Mouse (Mus musculus) CH12.LX (cell line): ENCODE measurements around the gene Psmd12. TPM values are rescaled to one million over a fixed set of nuclear protein-coding genes. Genes with fewer than 3 reads are reported as not detected.

Source experiments
- DNase-seq: peaks from one replicate; pipeline ENCODE4 v3.0.0-alpha.2; 2013; ENCODE audit errors: extremely low read depth
- H3K27ac ChIP-seq: 2 replicates; pipeline ENCODE4 v1.5.1; 2012; ENCODE audit warnings: low read depth, mild to moderate bottlenecking, control low read depth, moderate library complexity; ENCODE audit not compliant: insufficient read depth
- H3K27me3 ChIP-seq: replicated peaks from 2 replicates; pipeline ENCODE3; 2012; ENCODE audit warnings: inconsistent platforms
- H3K36me3 ChIP-seq, 2 experiments: replicated peaks in 1 of 2; 2 replicates each; pipeline versions ENCODE3 to v1.6.1; 2012; ENCODE audit warnings: inconsistent platforms in 1 of 2, low read length in 1 of 2, mild to moderate bottlenecking in 1 of 2, mixed read lengths in 1 of 2, moderate library complexity in 1 of 2; ENCODE audit not compliant: control insufficient read depth in 1 of 2, insufficient read depth in 1 of 2
- H3K4me1 ChIP-seq, 2 experiments: 2 replicates each; pipeline ENCODE4 v1.6.1; 2012; ENCODE audit warnings: inconsistent platforms in 1 of 2, moderate library complexity in 1 of 2; ENCODE audit not compliant: insufficient read depth in 2 of 2, control insufficient read depth in 1 of 2
- H3K4me2 ChIP-seq: 2 replicates; pipeline ENCODE4 v1.6.1; 2012; ENCODE audit warnings: low read depth, mild to moderate bottlenecking, control low read depth; ENCODE audit not compliant: poor library complexity, insufficient read depth, severe bottlenecking
- H3K4me3 ChIP-seq, 3 experiments: fragments of 150-350 bp in 1 of 3; sonication (generic) in 1 of 3; replicated peaks in 1 of 3; 2 replicates each; pipeline versions ENCODE3 to v1.5.1; 2011 to 2012; ENCODE audit warnings: low read depth in 2 of 3, low read length in 2 of 3, mild to moderate bottlenecking in 2 of 3, moderate library complexity in 2 of 3, control low read depth in 1 of 3, improper control_type of control experiment in 1 of 3, inconsistent platforms in 1 of 3, mixed read lengths in 1 of 3; ENCODE audit not compliant: poor library complexity in 1 of 3
- H3K79me2 ChIP-seq: replicated peaks from 2 replicates; pipeline ENCODE4 v1.6.1; 2012; ENCODE audit warnings: mild to moderate bottlenecking, moderate library complexity; ENCODE audit not compliant: control insufficient read depth, poor library complexity, insufficient read depth, severe bottlenecking; ENCODE audit errors: extremely low read depth
- H3K9ac ChIP-seq: 2 replicates; pipeline ENCODE4 v1.6.1; 2012; ENCODE audit warnings: low read depth, mild to moderate bottlenecking, control low read depth, moderate library complexity; ENCODE audit not compliant: insufficient read depth
- H3K9me3 ChIP-seq: replicated peaks from 2 replicates; pipeline ENCODE3; 2012; ENCODE audit warnings: low read length, inconsistent platforms, mixed read lengths
- CHD1 ChIP-seq: IDR thresholded peaks from 2 replicates; pipeline ENCODE4 v1.6.1; 2012; ENCODE audit warnings: low read depth, low read length, improper control_type of control experiment, inconsistent platforms
- CTCF ChIP-seq, 2 experiments: IDR thresholded peaks in 1 of 2; conservative IDR thresholded peaks in 1 of 2; 2 replicates each; pipeline ENCODE4 v1.5.1; 2011 to 2012; ENCODE audit warnings: low read depth in 2 of 2, low read length in 2 of 2, improper control_type of control experiment in 1 of 2, inconsistent platforms in 1 of 2, mild to moderate bottlenecking in 1 of 2, moderate library complexity in 1 of 2
- E2F4 ChIP-seq: IDR thresholded peaks from 2 replicates; pipeline ENCODE4 v1.6.1; 2011; ENCODE audit warnings: low read depth, low read length, improper control_type of control experiment; ENCODE audit not compliant: insufficient replicate concordance
- ELF1 ChIP-seq: IDR thresholded peaks from 2 replicates; pipeline ENCODE4 v1.6.1; 2014; ENCODE audit warnings: low read depth, mild to moderate bottlenecking, inconsistent platforms, low read length, improper control_type of control experiment
- EP300 ChIP-seq: IDR thresholded peaks from 2 replicates; pipeline ENCODE4 v1.6.1; 2011; ENCODE audit warnings: low read length, improper control_type of control experiment
- ETS1 ChIP-seq: conservative IDR thresholded peaks from 2 replicates; pipeline ENCODE4 v1.6.1; 2012; ENCODE audit warnings: low read depth, mild to moderate bottlenecking, inconsistent platforms, low read length, improper control_type of control experiment, moderate library complexity
- GABPA ChIP-seq: IDR thresholded peaks from 2 replicates; pipeline ENCODE4 v1.6.1; 2012; ENCODE audit warnings: low read depth, low read length, improper control_type of control experiment, inconsistent platforms; ENCODE audit not compliant: insufficient replicate concordance
- JUN ChIP-seq: IDR thresholded peaks from 2 replicates; pipeline ENCODE4 v1.6.1; 2011; ENCODE audit warnings: low read depth, mild to moderate bottlenecking, low read length, improper control_type of control experiment, moderate library complexity; ENCODE audit not compliant: insufficient read depth
- MAFK ChIP-seq: IDR thresholded peaks from 2 replicates; pipeline ENCODE4 v1.6.1; 2011; ENCODE audit warnings: low read length, improper control_type of control experiment; ENCODE audit not compliant: insufficient replicate concordance
- MAX ChIP-seq: IDR thresholded peaks from 2 replicates; pipeline ENCODE4 v1.6.1; 2011; ENCODE audit warnings: low read length, improper control_type of control experiment
- MAZ ChIP-seq: IDR thresholded peaks from 2 replicates; pipeline ENCODE4 v1.6.1; 2012; ENCODE audit warnings: low read depth, mild to moderate bottlenecking, inconsistent platforms, low read length, improper control_type of control experiment, moderate library complexity
- MEF2A ChIP-seq: IDR thresholded peaks from 2 replicates; pipeline ENCODE4 v1.6.1; 2014; ENCODE audit warnings: low read depth, mild to moderate bottlenecking, inconsistent platforms, low read length, improper control_type of control experiment, borderline replicate concordance
- MXI1 ChIP-seq: IDR thresholded peaks from 2 replicates; pipeline ENCODE4 v1.6.1; 2011; ENCODE audit warnings: mild to moderate bottlenecking, low read depth, low read length, improper control_type of control experiment
- MYC ChIP-seq: IDR thresholded peaks from 2 replicates; pipeline ENCODE4 v1.6.1; 2011; ENCODE audit warnings: low read depth, mild to moderate bottlenecking, improper control_type of control experiment, low read length
- POLR2A ChIP-seq: IDR thresholded peaks from 2 replicates; pipeline ENCODE4 v1.6.1; 2011; ENCODE audit warnings: low read depth, mild to moderate bottlenecking, improper control_type of control experiment, low read length
- RCOR1 ChIP-seq: conservative IDR thresholded peaks from 2 replicates; pipeline ENCODE4 v1.6.1; 2012; ENCODE audit warnings: low read depth, mild to moderate bottlenecking, inconsistent platforms, low read length, improper control_type of control experiment
- SIN3A ChIP-seq: IDR thresholded peaks from 2 replicates; pipeline ENCODE4 v1.6.1; 2012; ENCODE audit warnings: low read length, improper control_type of control experiment, inconsistent platforms
- SMC3 ChIP-seq: IDR thresholded peaks from 2 replicates; pipeline ENCODE4 v1.6.1; 2011; ENCODE audit warnings: low read depth, low read length, improper control_type of control experiment
- TBP ChIP-seq: conservative IDR thresholded peaks from 2 replicates; pipeline ENCODE4 v1.6.1; 2011; ENCODE audit warnings: low read depth, low read length, improper control_type of control experiment
- TCF12 ChIP-seq: IDR thresholded peaks from 2 replicates; pipeline ENCODE4 v1.6.1; 2014; ENCODE audit warnings: low read depth, mild to moderate bottlenecking, inconsistent platforms, low read length, improper control_type of control experiment
- USF2 ChIP-seq: conservative IDR thresholded peaks from 2 replicates; pipeline ENCODE4 v1.6.1; 2011; ENCODE audit warnings: low read depth, low read length, improper control_type of control experiment
- ZC3H11A ChIP-seq: IDR thresholded peaks from 2 replicates; pipeline ENCODE4 v1.6.1; 2012; ENCODE audit warnings: low read depth, mild to moderate bottlenecking, inconsistent platforms, low read length, improper control_type of control experiment
- ZMIZ1 ChIP-seq: IDR thresholded peaks from 2 replicates; pipeline ENCODE4 v1.6.1; 2012; ENCODE audit warnings: low read depth, mild to moderate bottlenecking, inconsistent platforms, low read length, improper control_type of control experiment
- dilution Hi-C: fragments of 300-500 bp; cut with MboI; formaldehyde crosslinking; loops from 2 replicates; pipeline ENCODE4 v1.14.3; 2020; ENCODE audit warnings: low sequenced_read_pairs; ENCODE audit not compliant: extremely low pct_unique_long_range_greater_than_20kb, extremely low pct_ligation_motif_present
- in situ Hi-C: fragments of 300-500 bp; cut with MboI; formaldehyde crosslinking; loops from 3 replicates; pipeline ENCODE4 v1.14.3; 2019; ENCODE audit warnings: low sequenced_read_pairs, low pct_ligation_motif_present, low pct_unique_long_range_greater_than_20kb, mixed read lengths
- polyA plus RNA-seq: library from polyadenylated mRNA; unstranded; fragments of >175 nt; gene quantifications from 2 replicates; pipeline ENCODE4 v1.2.1, GENCODE M21; 2012; ENCODE audit warnings: low read depth; ENCODE audit not compliant: insufficient read length
- total RNA-seq, 2 experiments: library from RNA; depleted of rRNA; stranded (reverse); fragments of 300-350 nt in 1 of 2; fragments of >200 nt in 1 of 2; gene quantifications; 2 replicates each; pipeline ENCODE4 v1.2.3; 2012 to 2014

Gene Psmd12
- total and polyA plus RNA-seq, 3 experiments: 108 to 257 (median 151) TPM

DNA sequence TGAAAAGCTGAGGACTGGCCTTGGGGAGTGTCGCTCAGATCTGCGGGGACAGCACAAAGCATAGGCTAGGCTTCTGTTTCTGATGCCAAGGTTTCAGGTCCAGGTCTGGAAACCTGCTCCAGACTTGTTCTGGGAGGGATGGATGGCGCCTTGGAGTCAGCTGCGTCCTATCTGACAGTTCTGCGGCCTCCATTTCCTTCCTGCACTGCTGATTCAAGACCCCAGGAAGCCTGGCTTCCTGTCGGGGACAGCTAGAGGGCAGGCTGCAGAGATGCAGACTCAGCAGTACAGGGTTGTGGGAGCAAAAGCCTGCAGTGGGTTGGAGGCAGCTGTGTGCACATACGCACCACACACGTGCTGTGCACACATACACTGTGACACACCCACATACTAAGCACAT lies 50.0 kb downstream of the Psmd12 start:
- Histone ChIP-seq H3K4me1 (peaks cover 0 to 7% of the 10 kb centered on the region in 2 experiments; a peak in 1 of 4 replicates), H3K36me3 (no peaks in the 10 kb centered on the region), H3K27me3 (no peaks in the 10 kb centered on the region), H3K9me3 (no peaks in the 10 kb centered on the region), H3K27ac (no peak overlapping the region), H3K9ac (no peak overlapping the region), H3K79me2 (no peaks in the 10 kb centered on the region), H3K4me3 (no peak overlapping the region), H3K4me2 (no peak overlapping the region)
- dilution Hi-C loops (no loop called here), in situ Hi-C loops (no loop called here)
- no peak for DNase-seq
- TF ChIP-seq MYC (no peak), MAFK (0 out of 2 replicates have a peak, but pooled peaks have one; percentile 7)

DNA sequence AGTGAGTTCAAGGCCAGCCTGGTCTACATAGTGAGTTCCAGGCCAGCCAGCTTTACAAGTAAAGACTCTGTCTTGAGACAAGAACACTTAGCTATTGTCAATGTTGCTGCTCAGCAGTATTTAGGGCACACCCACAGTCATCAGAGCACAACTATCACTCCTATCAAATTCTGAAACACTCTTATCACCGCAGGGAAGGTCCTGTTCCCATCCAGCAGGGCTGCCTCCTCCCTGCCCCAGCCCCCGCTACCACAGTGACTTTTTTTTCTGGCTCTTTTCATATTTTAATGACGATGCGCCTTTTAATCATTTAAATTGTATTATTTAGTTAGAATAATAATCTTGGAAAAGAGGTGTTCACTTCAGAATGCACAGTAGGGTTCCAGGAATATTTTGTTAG lies 52.2 kb downstream of the Psmd12 start:
- in situ Hi-C loops: no loop called here

DNA sequence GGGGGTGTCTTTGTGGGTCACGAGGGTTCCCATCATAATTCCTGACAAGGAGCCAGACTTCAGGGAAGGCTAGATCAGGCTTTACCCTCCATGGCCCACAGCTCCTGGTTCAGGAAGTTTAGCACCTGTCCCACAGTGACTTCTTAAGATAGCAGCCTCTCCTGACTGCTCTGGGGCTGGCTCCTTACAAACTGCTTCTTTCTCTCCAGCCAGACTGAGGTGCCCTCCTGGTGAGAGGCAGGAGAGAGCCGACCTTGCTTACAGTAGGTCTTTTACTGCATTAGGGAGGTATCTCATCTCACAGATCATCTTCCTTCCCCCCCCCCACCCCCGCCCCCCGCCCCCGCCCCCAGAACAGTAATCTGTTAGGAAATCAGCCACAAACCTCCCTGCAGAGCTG lies 53.0 kb downstream of the Psmd12 start:
- in situ Hi-C loops: no loop called here
- Histone ChIP-seq H3K27me3 (no peaks in the 10 kb centered on the region), H3K9ac (no peak overlapping the region)
- no peak for TF ChIP-seq MYC
- no peak for TF ChIP-seq CHD1
- no peak for TF ChIP-seq MAX
- TF ChIP-seq POLR2A: no peak
- TF ChIP-seq TBP: no peak
- no peak for TF ChIP-seq MXI1
- no peak for TF ChIP-seq ETS1
- no peak for TF ChIP-seq E2F4
- no peak for TF ChIP-seq MAZ
- no peak for TF ChIP-seq CTCF (conservative IDR thresholded peaks at IDR 0.05 in 1 of 2, IDR thresholded peaks at IDR 0.05 in 1 of 2; ENCODE audit: low read depth in 2 of 2, low read length in 2 of 2)
- TF ChIP-seq USF2: no peak
- no peak for TF ChIP-seq ZMIZ1
- no peak for TF ChIP-seq SIN3A
- TF ChIP-seq SMC3: no peak
- no peak for TF ChIP-seq GABPA
- TF ChIP-seq RCOR1: no peak
- TF ChIP-seq, all 38 proteins: peak for 0
- Histone ChIP-seq H3K27ac (no peak overlapping the region), H3K36me3 (no peaks in the 10 kb centered on the region), H3K4me1 (peaks cover 0 to 4% of the 10 kb centered on the region in 2 experiments; a peak in 1 of 4 replicates), H3K4me3 (no peak overlapping the region), H3K79me2 (no peaks in the 10 kb centered on the region), H3K9me3 (no peaks in the 10 kb centered on the region), H3K4me2 (no peak overlapping the region)
- no peak for DNase-seq
- dilution Hi-C loops: no loop called here

More for the DNA sequence above, 52.2 kb downstream of the Psmd12 start:
- no peak for DNase-seq
- Histone ChIP-seq H3K36me3 (no peaks in the 10 kb centered on the region), H3K27me3 (no peaks in the 10 kb centered on the region), H3K9ac (no peak overlapping the region), H3K4me3 (no peak overlapping the region), H3K4me2 (no peak overlapping the region), H3K9me3 (no peaks in the 10 kb centered on the region), H3K79me2 (no peaks in the 10 kb centered on the region)
- TF ChIP-seq ELF1 (no peak), TCF12 (no peak), JUN (no peak), MEF2A (no peak), MXI1 (no peak), GABPA (no peak), POLR2A (no peak), ZMIZ1 (no peak), EP300 (no peak), ZC3H11A (no peak)
- TF ChIP-seq, all 38 proteins: peak for 0
- Histone ChIP-seq H3K4me1 (peaks cover 0 to 4% of the 10 kb centered on the region in 2 experiments; a peak in 1 of 4 replicates), H3K27ac (no peak overlapping the region)
- dilution Hi-C loops: no loop called here
